Mouse (Mus musculus) kidney, postnatal 10 days (tissue): Measurements from ENCODE around the gene Zfp229.
"Not testable (repeated sequence)": the region's sequence is repeated elsewhere in the genome, so short reads cannot be mapped to it uniquely, and the experiment has no call there.

Source experiments
- DNase-seq: peaks from one replicate; pipeline ENCODE4 v3.0.0; 2021; ENCODE audit warnings: mixed read lengths

Gene Zfp229

DNA sequence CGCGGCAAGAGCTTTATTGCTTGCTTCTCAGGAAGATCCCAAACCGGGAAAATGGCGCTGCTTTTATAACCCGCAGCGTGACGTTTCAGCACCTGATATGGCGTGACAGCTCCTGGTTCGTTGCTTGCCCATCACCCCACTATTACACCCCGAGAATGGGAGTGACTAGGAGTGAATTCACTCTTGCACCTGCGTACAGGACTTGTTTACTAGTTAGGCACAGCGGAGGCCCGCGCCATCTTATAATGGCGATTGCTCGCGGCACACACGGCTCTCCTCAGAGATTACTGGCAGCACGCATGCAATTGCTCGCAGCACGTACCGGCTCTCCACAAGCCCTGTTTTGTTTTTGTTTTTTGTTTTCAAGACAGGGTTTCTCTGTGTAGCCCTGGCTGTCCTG lies at the start of gene Zfp229:
TSS of gene Zfp229 (plus strand) at position 301 of the 400 bp plus-strand sequence.
- DNase-seq, result not testable (repeated sequence)

DNA sequence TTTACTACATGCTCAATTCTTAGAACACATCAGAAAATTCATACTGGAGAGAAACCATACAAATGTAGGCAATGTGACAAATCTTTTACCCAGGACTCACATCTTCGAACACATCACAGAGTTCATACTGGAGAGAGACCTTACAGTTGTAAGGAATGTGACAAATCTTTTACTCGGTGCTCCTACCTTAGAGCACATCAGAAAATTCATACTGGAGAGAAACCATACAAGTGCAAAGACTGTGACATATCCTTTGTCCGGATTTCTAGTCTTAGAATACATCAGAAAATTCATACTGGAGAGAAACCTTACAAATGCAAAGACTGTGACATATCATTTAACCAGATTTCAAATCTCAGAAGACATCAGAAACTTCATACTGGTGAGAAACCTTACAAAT lies 39.0 kb upstream of the Zfp229 start, which contains the start of gene Gm10226:
TSS of gene Gm10226 (plus strand) at position 301 of the 400 bp plus-strand sequence.
- DNase-seq, result no peak

DNA sequence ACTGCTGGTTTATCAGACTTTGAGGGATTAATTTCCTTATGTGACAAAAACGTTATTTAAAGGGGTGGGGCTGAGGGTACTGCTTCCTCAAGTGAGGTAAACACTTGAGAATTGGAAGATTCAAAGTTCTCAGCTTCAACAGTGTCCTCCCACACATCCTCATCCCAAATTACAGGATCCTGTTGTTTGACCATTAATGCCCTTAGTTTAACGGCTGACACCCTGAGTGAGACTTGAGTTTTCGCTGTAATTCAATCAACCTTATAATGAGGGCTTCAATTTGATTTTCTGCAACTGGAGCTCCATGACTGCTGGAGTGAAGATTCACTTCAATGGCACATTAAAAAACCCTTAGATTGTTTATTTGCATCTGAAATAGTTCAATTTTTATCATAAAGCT lies 37.3 kb upstream of the Zfp229 start:
- no peak for DNase-seq

DNA sequence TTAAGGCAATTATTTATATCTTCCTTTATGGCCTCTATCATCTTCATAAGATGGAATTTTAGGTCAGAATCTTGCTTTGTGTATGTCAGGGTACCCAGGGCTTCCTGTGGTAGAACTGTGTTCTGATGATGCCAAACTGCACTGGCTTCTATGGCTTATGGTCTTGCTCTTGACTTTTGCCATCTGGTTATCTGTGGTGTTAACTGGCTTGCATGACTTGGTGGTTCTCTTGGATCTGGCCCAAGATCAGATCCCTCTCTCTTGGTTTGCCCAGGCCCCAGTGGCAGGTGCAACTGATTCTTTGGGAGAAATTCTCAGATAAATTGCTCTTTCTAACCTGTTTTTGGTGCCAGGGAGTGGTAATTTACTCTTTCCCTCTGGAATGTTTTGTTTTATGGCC lies 34.5 kb upstream of the Zfp229 start:
- no peak for DNase-seq

DNA sequence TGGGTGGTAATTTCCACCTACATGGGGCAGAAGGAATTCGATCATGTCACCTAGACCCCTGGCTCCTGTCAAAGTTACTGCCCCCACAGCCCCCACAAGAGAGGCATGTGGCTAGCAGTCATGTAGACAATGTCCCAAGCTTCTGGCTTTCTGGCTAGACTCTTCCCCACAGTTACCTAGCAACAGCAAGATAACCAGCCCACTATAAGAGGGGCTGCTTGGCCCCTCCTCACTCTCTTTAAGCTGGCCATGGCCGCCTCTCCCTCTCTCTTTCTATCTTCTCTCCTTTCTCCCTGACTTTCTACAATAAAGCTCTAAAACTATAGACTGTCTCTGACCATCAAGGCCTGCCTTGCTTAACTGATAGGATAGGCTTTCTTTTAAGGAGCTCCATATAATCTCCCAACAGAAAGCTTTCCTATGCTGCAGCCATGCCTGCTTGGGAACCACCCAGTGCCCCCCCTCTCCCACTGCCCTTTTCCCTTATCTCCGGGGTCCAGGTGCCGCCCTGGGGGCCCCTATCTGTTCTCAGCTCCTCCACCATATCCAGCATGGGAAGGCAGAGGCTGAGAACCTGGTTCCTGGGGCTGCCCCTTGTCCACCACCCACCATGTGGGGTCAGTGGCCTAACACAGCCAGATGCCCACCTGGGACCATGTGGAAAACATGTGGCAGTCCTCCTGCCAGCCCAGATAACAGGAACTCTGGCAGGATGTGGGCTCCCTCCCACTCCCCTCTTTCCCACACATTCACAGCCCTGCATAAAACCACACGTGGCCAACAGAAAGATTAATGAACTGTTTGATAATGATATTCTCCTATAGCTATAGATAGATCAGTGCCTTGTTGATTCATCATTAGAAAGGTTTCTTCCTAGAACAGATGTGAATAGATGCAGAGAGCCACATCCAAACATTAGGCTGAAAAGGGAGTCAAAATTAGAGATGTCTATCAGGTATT lies 28.0 kb upstream of the Zfp229 start:
- DNase-seq, result no peak

DNA sequence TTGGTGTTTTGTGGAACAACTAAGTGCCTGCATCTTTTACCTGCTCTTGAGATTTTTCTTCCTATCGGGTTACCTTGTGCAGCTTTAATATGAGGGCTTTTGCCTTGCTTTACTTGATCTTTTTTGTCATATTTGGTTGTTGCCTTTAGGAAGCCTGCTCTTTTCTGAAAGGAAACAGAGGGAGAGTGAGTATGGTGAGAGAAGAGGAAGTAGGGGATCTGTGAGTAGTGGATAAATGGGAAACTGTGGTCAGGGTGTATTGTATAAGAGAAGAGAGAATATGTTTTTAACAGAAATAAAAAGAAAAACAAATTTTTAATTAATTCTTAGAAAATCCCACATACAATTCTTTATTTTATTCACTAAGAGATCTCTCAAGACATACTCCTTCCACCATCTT lies 27.2 kb upstream of the Zfp229 start:
- DNase-seq, result no peak

DNA sequence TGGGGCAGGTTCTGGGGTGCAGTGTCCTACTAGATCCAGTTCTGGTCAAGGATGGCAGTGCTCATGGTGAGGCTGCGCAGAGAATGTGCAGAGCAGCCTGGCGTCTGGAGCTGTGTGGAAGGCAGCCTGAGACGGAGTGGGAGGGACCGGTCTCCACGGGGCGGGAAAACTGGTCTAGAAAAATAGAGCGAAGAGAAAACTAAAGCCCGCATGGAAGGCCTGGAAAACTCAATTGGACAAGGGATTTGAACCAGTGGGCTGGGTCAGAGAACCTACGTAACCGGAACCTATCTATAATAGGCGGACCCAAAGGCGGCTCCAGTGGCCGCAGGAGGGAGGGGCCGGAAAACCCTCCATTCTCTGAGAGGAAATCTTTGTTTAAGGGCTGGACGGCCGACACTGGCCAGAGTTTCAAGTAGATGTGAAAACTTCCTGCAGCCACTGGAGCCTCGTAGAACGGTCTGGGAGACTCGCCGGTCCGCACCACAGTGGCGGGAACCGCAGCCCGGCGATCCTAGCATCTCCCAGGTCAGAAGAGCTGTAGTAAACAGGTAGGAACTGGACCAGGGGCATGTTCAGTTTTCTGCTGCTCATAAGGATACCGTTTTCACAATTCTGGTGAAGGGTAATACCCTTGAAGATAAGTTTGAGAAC lies 23.1 kb upstream of the Zfp229 start, which contains the start of gene Zfp760:
TSS of gene Zfp760 (plus strand) at position 399 of the 654 bp plus-strand sequence.
- peak; percentile 92 for DNase-seq

DNA sequence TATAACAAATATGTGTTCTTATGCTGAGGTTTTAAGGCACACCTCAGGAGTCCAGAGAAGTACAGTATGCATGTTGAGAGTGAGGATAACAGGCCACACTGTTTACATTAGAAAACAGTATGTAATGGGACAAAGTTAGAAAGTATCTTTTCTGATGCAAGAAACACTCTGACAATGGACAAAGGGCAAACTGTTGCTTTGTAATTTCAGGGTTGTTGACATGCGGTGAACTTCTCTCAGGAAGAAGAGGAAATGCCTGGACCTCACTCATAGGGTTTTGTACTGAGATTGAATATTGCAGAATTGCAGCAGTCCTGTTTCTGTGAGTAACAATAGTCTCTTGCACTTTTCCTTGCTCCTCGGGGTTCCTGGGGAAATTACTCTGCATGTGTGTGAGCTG lies 22.2 kb upstream of the Zfp229 start:
- DNase-seq, result no peak

DNA sequence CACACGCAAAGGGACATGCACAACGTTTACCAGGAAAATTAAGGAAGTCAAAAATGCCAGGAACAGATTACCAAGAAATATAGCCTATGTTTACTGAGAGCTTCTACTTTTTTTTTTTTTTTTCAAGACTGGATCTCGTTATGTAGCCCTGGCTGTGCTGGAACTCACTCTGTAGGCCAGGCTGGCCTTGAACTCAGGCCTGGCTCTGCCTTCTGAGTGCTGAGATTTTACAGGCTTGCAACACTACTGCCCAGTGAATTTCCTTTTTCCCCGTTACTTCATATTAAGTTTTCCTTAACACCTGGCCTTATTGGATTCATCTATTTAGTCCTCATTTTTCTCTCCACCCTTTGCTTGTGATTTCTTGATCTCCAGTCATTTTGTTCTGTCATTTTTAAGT lies 2.5 kb downstream of the Zfp229 start:
- peak; percentile 7 for DNase-seq

DNA sequence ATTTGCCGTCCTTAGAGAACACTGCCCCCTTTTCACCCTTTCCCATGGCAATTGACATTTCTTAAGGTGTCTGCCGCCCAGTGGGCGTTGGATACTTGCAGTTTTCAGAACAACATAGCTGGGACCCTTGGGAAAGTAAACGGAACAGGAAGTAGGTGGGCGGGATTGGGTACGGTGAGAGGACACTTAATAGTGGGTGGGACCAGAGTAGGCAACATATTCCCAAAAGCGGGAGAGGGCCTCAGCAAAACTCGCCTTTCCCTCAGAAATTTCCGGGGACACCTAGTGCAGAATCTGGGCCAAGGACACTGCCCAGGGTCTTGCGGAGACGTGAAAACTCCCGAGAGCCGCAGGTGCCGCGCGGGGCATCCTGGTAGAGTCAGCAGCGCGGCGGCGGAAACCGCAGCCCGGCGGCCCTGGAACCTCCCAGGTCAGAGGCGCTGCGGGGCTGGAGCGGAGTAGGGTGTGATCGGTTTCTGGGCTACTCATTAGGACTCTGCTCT lies 3.0 kb downstream of the Zfp229 start:
- peak; percentile 80 for DNase-seq

DNA sequence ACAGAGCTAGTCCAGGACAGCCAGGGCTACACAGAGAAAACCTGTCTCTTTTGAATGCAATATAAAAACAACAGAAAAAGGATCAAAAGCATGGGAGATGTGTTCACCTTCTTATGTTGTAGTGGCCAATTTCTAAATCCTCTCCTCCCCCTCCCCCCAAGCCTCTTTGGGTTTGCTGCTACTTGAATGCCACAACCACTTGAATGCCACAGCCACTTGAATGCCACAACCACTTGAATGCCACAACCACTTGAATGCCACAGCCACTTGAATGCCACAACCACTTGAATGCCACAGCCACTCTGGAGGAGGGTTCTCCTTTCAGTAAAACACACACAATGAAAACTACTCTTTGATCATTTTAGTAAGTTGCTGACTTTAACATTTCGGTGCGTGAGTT lies 22.2 kb downstream of the Zfp229 start:
- no peak for DNase-seq

DNA sequence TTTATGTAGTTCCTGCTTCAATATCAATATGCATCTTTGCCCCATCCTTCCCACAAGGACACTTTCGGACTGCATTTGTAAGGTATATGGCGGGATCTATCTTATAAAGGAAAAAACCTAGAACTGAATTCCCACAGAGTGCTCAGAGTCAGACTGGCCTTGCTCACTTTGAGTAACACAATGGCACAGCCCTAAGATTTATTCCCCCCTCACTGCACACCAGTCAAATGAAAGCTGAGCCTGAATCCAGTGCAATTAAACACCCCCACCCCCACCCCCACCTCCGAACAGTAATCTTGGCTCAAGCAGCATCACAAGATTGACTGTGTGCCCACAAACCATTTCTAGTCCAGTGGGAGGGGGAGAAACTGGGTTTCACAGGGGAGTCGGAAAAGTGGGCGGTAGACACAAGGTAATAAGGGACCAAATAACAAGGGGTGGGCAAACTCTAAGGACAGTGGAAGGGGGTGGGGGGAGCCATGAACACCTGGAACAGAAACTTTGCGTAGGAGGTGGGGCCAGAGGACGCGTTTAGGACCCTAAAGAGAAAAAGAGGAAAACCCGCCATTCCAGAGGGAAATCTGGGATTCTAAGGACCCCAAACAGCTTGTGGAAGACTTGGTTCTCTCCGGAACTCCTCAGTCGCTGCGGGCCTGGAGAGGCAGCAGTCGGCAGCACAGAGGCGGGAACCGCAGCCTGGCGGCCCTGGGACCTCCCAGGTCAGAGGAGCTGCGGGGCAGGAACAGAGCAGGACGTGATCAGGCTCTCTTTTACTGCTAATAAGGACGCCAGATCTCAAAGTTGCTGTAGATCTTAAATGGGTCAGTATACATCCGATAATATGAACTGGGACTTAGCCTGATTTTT lies 23.0 kb downstream of the Zfp229 start:
- DNase-seq, result peak; percentile 24

DNA sequence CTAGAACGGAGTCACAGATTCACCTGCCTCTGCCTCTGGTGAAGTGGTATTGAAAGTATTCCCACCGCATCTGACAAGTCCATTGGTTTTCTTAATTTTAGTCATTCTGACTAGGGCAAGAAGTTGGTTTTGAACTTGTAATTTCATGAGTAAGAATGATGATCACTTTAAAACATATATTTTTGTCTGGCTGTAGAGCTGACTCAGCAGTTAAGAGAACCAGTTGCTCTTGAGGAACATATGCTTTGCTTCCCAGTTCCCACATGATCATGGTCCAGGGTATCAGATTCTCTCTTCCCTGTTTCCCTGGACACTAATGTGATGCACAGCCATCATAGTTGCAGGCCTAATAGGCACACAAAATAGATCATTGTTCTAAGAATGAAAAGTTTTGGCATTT lies 39.7 kb downstream of the Zfp229 start:
- DNase-seq, result no peak

DNA sequence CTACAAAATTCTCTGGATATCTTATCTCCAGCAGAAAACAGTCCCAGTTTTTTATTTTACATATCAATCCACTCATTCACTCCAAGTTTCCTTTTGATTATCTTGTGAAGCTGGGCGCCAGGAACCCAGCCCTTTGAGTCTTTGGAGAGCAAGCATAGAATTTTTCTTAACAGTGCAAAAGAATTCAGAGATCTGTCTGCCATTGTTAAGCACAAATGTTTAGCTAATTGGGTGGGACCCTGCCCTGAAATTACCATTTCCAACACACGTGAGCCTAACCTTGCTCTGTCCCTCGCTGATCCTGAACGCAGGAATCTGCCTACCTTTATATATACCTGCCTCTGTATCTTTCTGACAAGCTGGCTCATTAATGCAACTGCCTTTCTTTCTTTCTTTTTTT lies 61.7 kb downstream of the Zfp229 start:
- no peak for DNase-seq

DNA sequence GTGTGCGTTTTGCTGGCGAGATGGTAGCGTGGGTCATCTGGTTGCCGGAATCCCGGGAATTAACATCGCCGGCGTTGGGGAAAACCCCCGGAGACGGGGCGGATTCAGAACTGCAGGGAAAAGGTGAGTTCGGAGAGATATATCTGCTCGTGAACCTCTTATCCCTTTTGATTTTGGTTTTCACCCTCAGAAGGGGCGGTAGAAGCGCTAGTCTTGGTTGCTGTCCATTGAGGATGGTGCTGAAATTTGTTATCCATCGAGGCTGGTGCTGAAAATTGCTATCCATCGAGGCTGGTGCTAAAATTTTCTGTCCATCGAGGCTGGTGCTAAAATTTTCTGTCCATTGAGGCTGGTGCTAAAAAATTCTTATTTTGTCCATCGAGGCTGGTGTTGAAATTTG lies 70.8 kb downstream of the Zfp229 start:
- peak; percentile 20 for DNase-seq
